Mouse (Mus musculus) ZHBTc4 (cell line): ENCODE results near the gene Kbtbd2.

Source experiments
- DNase-seq: peaks from one replicate; pipeline ENCODE4 v3.0.0-alpha.2; 2011; ENCODE audit warnings: low read depth, low spot score

The Kbtbd2 gene

GRCm38 (mm10) chr6:56797311-56798151 lies at the start of gene Kbtbd2:
Gene Kbtbd2, minus strand, starts transcription at chr6:56797813.
- DNase-seq, result peak; percentile 97

- no peak for DNase-seq
Observed at GRCm38 (mm10) chr6:56844365-56844764, 46.8 kb upstream of the Kbtbd2 start.

- no peak for DNase-seq
Observed at GRCm38 (mm10) chr6:56843229-56843628, 45.6 kb upstream of the Kbtbd2 start.

GRCm38 (mm10) chr6:56837621-56838020 lies 40.0 kb upstream of the Kbtbd2 start:
- DNase-seq, result no peak

- DNase-seq, result peak; percentile 88
Observed at GRCm38 (mm10) chr6:56837166-56837565, 39.6 kb upstream of the Kbtbd2 start.

- peak; percentile 75 for DNase-seq
Observed at GRCm38 (mm10) chr6:56835532-56835931, 37.9 kb upstream of the Kbtbd2 start.

- peak; percentile 49 for DNase-seq
Observed at GRCm38 (mm10) chr6:56834769-56835168, 37.2 kb upstream of the Kbtbd2 start.

- DNase-seq, result peak; percentile 50
Observed at GRCm38 (mm10) chr6:56832830-56833229, 35.2 kb upstream of the Kbtbd2 start.

- peak; percentile 37 for DNase-seq
Observed at GRCm38 (mm10) chr6:56832407-56832796, 34.8 kb upstream of the Kbtbd2 start.

GRCm38 (mm10) chr6:56831697-56832406 lies 34.2 kb upstream of the Kbtbd2 start, which contains the start of gene Fkbp9:
Gene Fkbp9, plus strand, starts transcription at chr6:56832059.
- peak; percentile 92 for DNase-seq

GRCm38 (mm10) chr6:56825657-56826056 lies 28.0 kb upstream of the Kbtbd2 start:
- DNase-seq, result no peak

GRCm38 (mm10) chr6:56819124-56819487 lies 21.5 kb upstream of the Kbtbd2 start:
- DNase-seq, result no peak

- DNase-seq, result no peak
Observed at GRCm38 (mm10) chr6:56818436-56819123, 21.0 kb upstream of the Kbtbd2 start.

- DNase-seq, result no peak
Observed at GRCm38 (mm10) chr6:56813332-56813731, 15.7 kb upstream of the Kbtbd2 start.

- peak; percentile 61 for DNase-seq
Observed at GRCm38 (mm10) chr6:56808656-56809055, 11.0 kb upstream of the Kbtbd2 start.

GRCm38 (mm10) chr6:56806195-56806594 lies 8.6 kb upstream of the Kbtbd2 start:
- no peak for DNase-seq

GRCm38 (mm10) chr6:56805026-56805425 lies 7.4 kb upstream of the Kbtbd2 start:
- no peak for DNase-seq

GRCm38 (mm10) chr6:56798152-56798465 lies 496 bp upstream of the Kbtbd2 start:
- DNase-seq, result no peak

- DNase-seq, result no peak
Observed at GRCm38 (mm10) chr6:56796668-56797141, 908 bp downstream of the Kbtbd2 start.

GRCm38 (mm10) chr6:56796232-56796631 lies 1.4 kb downstream of the Kbtbd2 start:
- DNase-seq, result no peak

GRCm38 (mm10) chr6:56794834-56795233 lies 2.8 kb downstream of the Kbtbd2 start:
- no peak for DNase-seq

GRCm38 (mm10) chr6:56789336-56789735 lies 8.3 kb downstream of the Kbtbd2 start:
- DNase-seq, result no peak
